Mouse (Mus musculus) cerebellum, adult 2 months (tissue): ENCODE results near the gene Ankrd52.

Experiments
- CTCF ChIP-seq: fragments of 200-500 bp; IDR thresholded peaks from 2 replicates; pipeline ENCODE4 v1.5.1; 2011; ENCODE audit warnings: low read depth, mild to moderate bottlenecking, control low read depth, low read length, moderate library complexity, borderline replicate concordance; ENCODE audit not compliant: insufficient read depth
- POLR2A ChIP-seq: fragments of 200-500 bp; IDR thresholded peaks from 2 replicates; pipeline ENCODE4 v1.6.1; 2011; ENCODE audit warnings: low read length, control low read depth, borderline replicate concordance; ENCODE audit not compliant: insufficient read depth

GRCm38 (mm10) chr10:128403931-128404330 is 27.0 kb downstream of the Ankrd52 start:
- no peak for TF ChIP-seq CTCF
- no peak for TF ChIP-seq POLR2A
